Mouse (Mus musculus): Measurements from ENCODE around the gene Rd3.

DNA sequence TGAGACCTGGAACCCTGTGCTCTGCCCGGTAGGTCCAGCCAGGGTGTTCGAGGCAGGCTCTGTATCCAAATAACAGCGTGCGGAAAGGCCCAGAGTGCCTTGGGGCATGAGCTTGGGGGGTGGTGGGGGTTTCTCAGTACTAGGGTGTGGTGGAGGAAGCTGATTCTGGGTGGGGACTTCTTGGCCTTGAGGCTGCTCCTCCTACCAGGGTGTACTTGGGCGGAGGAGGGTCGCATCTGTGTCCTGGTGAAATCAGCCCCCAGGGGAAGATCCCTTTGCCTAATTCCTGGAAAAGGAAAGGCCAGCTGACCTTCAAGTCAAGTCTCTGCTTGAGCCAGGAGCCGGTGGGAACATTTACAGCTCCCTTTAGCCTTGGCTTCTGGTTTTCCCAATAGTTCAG lies 30.9 kb upstream of the Rd3 start:
- TF ChIP-seq POLR2A (IDR thresholded peaks at IDR 0.05; ENCODE audit: insufficient read length, low read depth) (no peak), MYOG (IDR thresholded peaks at IDR 0.05; ENCODE audit: control insufficient read depth in 1 of 3, insufficient read depth in 1 of 3, insufficient read length in 2 of 3, low read depth in 2 of 3) (no peak), TCF12 (IDR thresholded peaks at IDR 0.05; ENCODE audit: insufficient read depth, poor library complexity, severe bottlenecking) (no peak), MYOD1 (IDR thresholded peaks at IDR 0.05; ENCODE audit: control insufficient read depth in 1 of 3, insufficient read length in 2 of 3, low read depth in 2 of 3) (no peak), REST (IDR thresholded peaks at IDR 0.05; ENCODE audit: insufficient read depth, insufficient read length) (no peak), USF1 (IDR thresholded peaks at IDR 0.05; ENCODE audit: low read depth) (no peak), SRF (IDR thresholded peaks at IDR 0.05; ENCODE audit: control insufficient read depth, insufficient read length, low read depth) (no peak), MAX (IDR thresholded peaks at IDR 0.05; ENCODE audit: low read depth) (no peak), CEBPB (IDR thresholded peaks at IDR 0.05; ENCODE audit: insufficient read depth, poor library complexity, severe bottlenecking) (no peak), POLR2AphosphoS2 (IDR thresholded peaks at IDR 0.05; ENCODE audit: insufficient read length, low read depth) (no peak), E2F4 (IDR thresholded peaks at IDR 0.05; ENCODE audit: insufficient read depth) (no peak)

Data from myocyte (in vitro differentiated cells).